Mouse (Mus musculus): Measurements from ENCODE around the gene Fam71a. TPM values are rescaled to one million over a fixed set of nuclear protein-coding genes. Genes with fewer than 3 reads are reported as not detected.

The Fam71a gene
- polyA plus RNA-seq, 1 experiment from 2014 or later, result not detected

- H3K4me2 ChIP-seq (ENCODE audit: low read length), result no peak overlapping the region
- 77% methylated on average over 7 of the region's 7 CpGs for WGBS
- H3K4me3 ChIP-seq (replicated peaks; ENCODE audit: low read length), result no peak overlapping the region
- no peak overlapping the region for H3K27ac ChIP-seq (ENCODE audit: low read length)
- no peaks in the 10 kb centered on the region for H3K9me3 ChIP-seq (ENCODE audit: control insufficient read depth, low read length)
- H3K27me3 ChIP-seq (replicated peaks; ENCODE audit: control insufficient read depth, insufficient read depth, low read length), result no peaks in the 10 kb centered on the region
- no peak for ATAC-seq
- no peak overlapping the region for H3K9ac ChIP-seq (replicated peaks; ENCODE audit: low read depth, low read length)
- H3K36me3 ChIP-seq (ENCODE audit: control insufficient read depth, insufficient read depth), result no peaks in the 10 kb centered on the region
- H3K4me1 ChIP-seq (replicated peaks; ENCODE audit: control insufficient read depth, insufficient read depth, low read length), result no peaks in the 10 kb centered on the region
These were observed 49.7 kb downstream of the Fam71a start for GRCm38 (mm10) chr1:191114868-191115267.

Other genes starting within 250 kb of the Fam71a start
- 60.3 and 72.0 TPM in 2 replicates for gene Angel2, start 239.7 kb downstream of the Fam71a start, polyA plus RNA-seq (2015; fragmentation: Nextera tagmentation; extraction: Ambion mirVana)
- gene Vash2, start 185.5 kb downstream of the Fam71a start, polyA plus RNA-seq (2015; fragmentation: Nextera tagmentation; extraction: Ambion mirVana), result 99.9 and 109 TPM in 2 replicates
- 7.2 and 8.8 TPM in 2 replicates for gene Flvcr1, start 138.7 kb downstream of the Fam71a start, polyA plus RNA-seq (2015; fragmentation: Nextera tagmentation; extraction: Ambion mirVana)
- gene Spata45, start 128.2 kb downstream of the Fam71a start, polyA plus RNA-seq (2015; fragmentation: Nextera tagmentation; extraction: Ambion mirVana), result not detected in 2 replicates
- gene Tatdn3, start 101.9 kb downstream of the Fam71a start, polyA plus RNA-seq (2015; fragmentation: Nextera tagmentation; extraction: Ambion mirVana), result 12.9 and 13.2 TPM in 2 replicates
- gene Nsl1, start 101.8 kb downstream of the Fam71a start, polyA plus RNA-seq (2015; fragmentation: Nextera tagmentation; extraction: Ambion mirVana), result 7.3 and 8.2 TPM in 2 replicates
- gene Batf3, start 67.0 kb downstream of the Fam71a start, polyA plus RNA-seq (2015; fragmentation: Nextera tagmentation; extraction: Ambion mirVana), result 0.75 and 2.0 TPM in 2 replicates
- 0.80 and 0.95 TPM in 2 replicates for gene Atf3, start 53.2 kb upstream of the Fam71a start, polyA plus RNA-seq (2015; fragmentation: Nextera tagmentation; extraction: Ambion mirVana)
- 94.8 and 101 TPM in 2 replicates for gene Nenf, start 153.4 kb upstream of the Fam71a start, polyA plus RNA-seq (2015; fragmentation: Nextera tagmentation; extraction: Ambion mirVana)
- gene Tmem206, start 161.1 kb upstream of the Fam71a start, polyA plus RNA-seq (2015; fragmentation: Nextera tagmentation; extraction: Ambion mirVana), result 54.0 and 56.3 TPM in 2 replicates
- gene Ppp2r5a, start 238.5 kb upstream of the Fam71a start, polyA plus RNA-seq (2015; fragmentation: Nextera tagmentation; extraction: Ambion mirVana), result 7.9 and 8.7 TPM in 2 replicates

Measured in forebrain, embryonic 16.5 days (tissue).